Mouse (Mus musculus) bone marrow macrophage, adult 2 months (primary cell): ENCODE data around the gene Jade2.

Experiments used
- CTCF ChIP-seq: IDR thresholded peaks from 2 replicates; pipeline ENCODE4 v1.5.1; 2012; ENCODE audit warnings: low read depth, mild to moderate bottlenecking, low read length, moderate library complexity
- POLR2A ChIP-seq: IDR thresholded peaks from 2 replicates; pipeline ENCODE4 v1.6.1; 2012; ENCODE audit warnings: mild to moderate bottlenecking, low read depth, low read length, borderline replicate concordance

DNA sequence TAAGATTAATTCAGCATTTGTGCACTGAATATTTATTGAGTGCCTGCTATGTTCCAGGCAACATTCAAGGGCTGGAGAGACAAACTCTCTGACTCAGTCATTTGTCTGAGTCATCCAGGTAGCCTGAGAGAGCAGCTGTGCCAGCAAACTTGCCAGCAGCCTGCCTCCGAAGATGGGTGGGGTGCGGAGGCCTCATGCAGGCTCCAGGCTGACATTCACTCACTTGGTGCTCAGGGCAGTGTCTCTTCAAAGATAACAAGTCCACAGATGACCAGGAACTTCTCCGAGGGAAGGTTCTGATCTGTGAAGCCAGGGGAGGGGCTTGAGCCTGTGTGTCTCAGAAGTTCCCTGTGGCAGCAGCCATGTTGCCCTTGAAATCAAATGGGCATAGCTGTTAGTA is 8.6 kb upstream of the Jade2 start:
- TF ChIP-seq CTCF (no peak), POLR2A (no peak)
